Comparison of ENCODE assay signal across 8 mouse cellular contexts in genomic region chr17:21515403-21516105, GRCm38 (mm10). TPM values are rescaled to one million over a fixed set of nuclear protein-coding genes. Genes with fewer than 3 reads are reported as not detected.
DNase-seq lines count a peak whose midpoint lies in the region; ATAC-seq and TF ChIP-seq lines count a peak whose summit lies in the region.

No protein-coding gene starts in this region.

- peak overlapping the region; percentile 95; the same call in 1 of the 2 replicates for H3K27ac ChIP-seq in embryonic facial prominence, embryonic 13.5 days
- no peak overlapping the region for H3K27ac ChIP-seq in heart, embryonic 11.5 days (ENCODE audit: low read depth, low read length)
- H3K27ac ChIP-seq in kidney, embryonic 15.5 days = peak overlapping the region; percentile 96
- H3K27ac ChIP-seq in liver, adult 2 months (replicated peaks; ENCODE audit: insufficient read depth, low read depth, low read length) = no peak overlapping the region
- H3K27ac ChIP-seq in midbrain, postnatal 0 days (ENCODE audit: low read depth, low read length) = peak overlapping the region; percentile 72
- H3K27ac ChIP-seq in stomach, embryonic 15.5 days = peak overlapping the region; percentile 96

- TF ChIP-seq POLR2A in liver, adult 2 months (IDR thresholded peaks at IDR 0.05; ENCODE audit: extremely low read depth, insufficient read depth, low read length) = no peak

- DNase-seq in adrenal gland, postnatal 14 days = peak; percentile 79
- DNase-seq in liver, adult 2 months (ENCODE audit: extremely low read depth, low read depth, low spot score) = peak; percentile 80
- peak; percentile 91 for DNase-seq in midbrain, postnatal 0 days (ENCODE audit: low spot score)

- under 1% methylated on average over 8 of the region's 8 CpGs for WGBS in embryonic facial prominence, embryonic 13.5 days
- 2% methylated on average over 8 of the region's 8 CpGs for WGBS in heart, embryonic 11.5 days (ENCODE audit: insufficient replicate concordance)
- 2% methylated on average over 8 of the region's 8 CpGs for WGBS in kidney, embryonic 15.5 days
- WGBS in liver, adult 2 months = 1% methylated on average over 8 of the region's 8 CpGs
- WGBS in midbrain, postnatal 0 days = under 1% methylated on average over 8 of the region's 8 CpGs
- WGBS in stomach, embryonic 15.5 days = under 1% methylated on average over 8 of the region's 8 CpGs

- no peaks in the 10 kb centered on the region for H3K9me3 ChIP-seq in embryonic facial prominence, embryonic 13.5 days
- no peaks in the 10 kb centered on the region for H3K9me3 ChIP-seq in heart, embryonic 11.5 days (replicated peaks; ENCODE audit: control insufficient read depth, low read length)
- no peaks in the 10 kb centered on the region for H3K9me3 ChIP-seq in kidney, embryonic 15.5 days (replicated peaks)
- H3K9me3 ChIP-seq in midbrain, postnatal 0 days (ENCODE audit: low read length) = no peaks in the 10 kb centered on the region
- no peaks in the 10 kb centered on the region for H3K9me3 ChIP-seq in stomach, embryonic 15.5 days

- peaks cover 8% of the 10 kb centered on the region for H3K36me3 ChIP-seq in C2C12 (ENCODE audit: control insufficient read depth, insufficient read depth)
- peaks cover 10% of the 10 kb centered on the region; the same call in 1 of the 2 replicates for H3K36me3 ChIP-seq in embryonic facial prominence, embryonic 13.5 days
- H3K36me3 ChIP-seq in heart, embryonic 11.5 days (ENCODE audit: control insufficient read depth, insufficient read depth, low read length) = 0 out of 2 replicates have a peak, but pooled peaks cover 3% of the 10 kb centered on the region
- peaks cover 12% of the 10 kb centered on the region for H3K36me3 ChIP-seq in kidney, embryonic 15.5 days
- H3K36me3 ChIP-seq in liver, adult 2 months (ENCODE audit: control insufficient read depth, insufficient read depth, low read length) = peaks cover under 1% of the 10 kb centered on the region; the same call in 1 of the 2 replicates
- peaks cover 2% of the 10 kb centered on the region; the same call in 1 of the 2 replicates for H3K36me3 ChIP-seq in midbrain, postnatal 0 days (ENCODE audit: insufficient read depth, low read length)
- no peaks in the 10 kb centered on the region for H3K36me3 ChIP-seq in stomach, embryonic 15.5 days

- TF ChIP-seq CTCF in C2C12 (IDR thresholded peaks at IDR 0.05; ENCODE audit: control insufficient read depth, insufficient read depth, insufficient read length) = peak; percentile 40
- TF ChIP-seq CTCF in liver, adult 2 months (IDR thresholded peaks at IDR 0.05; ENCODE audit: low read depth, low read length) = peak; percentile 39; the same call in 1 of the 2 replicates
- peak; percentile 84 for TF ChIP-seq CTCF in midbrain, postnatal 0 days (IDR thresholded peaks at IDR 0.05)

- H3K4me2 ChIP-seq in embryonic facial prominence, embryonic 13.5 days = peak overlapping the region; percentile 67
- peak overlapping the region; percentile 86 for H3K4me2 ChIP-seq in heart, embryonic 11.5 days
- H3K4me2 ChIP-seq in kidney, embryonic 15.5 days = peak overlapping the region; percentile 82
- H3K4me2 ChIP-seq in midbrain, postnatal 0 days (ENCODE audit: low read depth, low read length, poor library complexity, severe bottlenecking) = peak overlapping the region; percentile 80
- peak overlapping the region; percentile 76 for H3K4me2 ChIP-seq in stomach, embryonic 15.5 days

- ATAC-seq in embryonic facial prominence, embryonic 13.5 days (ENCODE audit: insufficient number of reproducible peaks, insufficient read depth, low FRiP score, low TSS enrichment, low read depth) = no peak
- peak; percentile 41; the same call in 1 of the 2 replicates for ATAC-seq in heart, embryonic 11.5 days (replicated peaks; ENCODE audit: insufficient number of reproducible peaks, low FRiP score, low TSS enrichment)
- ATAC-seq in kidney, embryonic 15.5 days (replicated peaks; ENCODE audit: low FRiP score) = peak; percentile 77
- ATAC-seq in midbrain, postnatal 0 days (ENCODE audit: low FRiP score) = peak; percentile 73; the same call in 1 of the 2 replicates
- peak; percentile 58; the same call in 1 of the 2 replicates for ATAC-seq in stomach, embryonic 15.5 days (ENCODE audit: insufficient read depth, low FRiP score, low read depth)

- H3K27me3 ChIP-seq in C2C12 (ENCODE audit: control insufficient read depth, insufficient read depth, insufficient read length) = no peaks in the 10 kb centered on the region
- H3K27me3 ChIP-seq in embryonic facial prominence, embryonic 13.5 days = no peaks in the 10 kb centered on the region
- no peaks in the 10 kb centered on the region for H3K27me3 ChIP-seq in heart, embryonic 11.5 days (ENCODE audit: control insufficient read depth, insufficient read depth, low read length)
- no peaks in the 10 kb centered on the region for H3K27me3 ChIP-seq in kidney, embryonic 15.5 days
- no peaks in the 10 kb centered on the region for H3K27me3 ChIP-seq in liver, adult 2 months (ENCODE audit: control insufficient read depth, insufficient read depth, low read length)
- no peaks in the 10 kb centered on the region for H3K27me3 ChIP-seq in midbrain, postnatal 0 days (ENCODE audit: insufficient read depth, low read length)
- H3K27me3 ChIP-seq in stomach, embryonic 15.5 days (replicated peaks) = no peaks in the 10 kb centered on the region

- H3ac ChIP-seq in C2C12 (ENCODE audit: control insufficient read depth, insufficient read length, low read depth) = peak overlapping the region; percentile 15

- no peak overlapping the region for H3K9ac ChIP-seq in embryonic facial prominence, embryonic 13.5 days
- H3K9ac ChIP-seq in heart, embryonic 11.5 days (ENCODE audit: low read depth, low read length) = no peak overlapping the region
- H3K9ac ChIP-seq in kidney, embryonic 15.5 days = peak overlapping the region; percentile 61; the same call in 1 of the 2 replicates
- H3K9ac ChIP-seq in liver, adult 2 months (ENCODE audit: low read depth, low read length) = peak overlapping the region; percentile 38; the same call in 1 of the 2 replicates
- 0 out of 2 replicates have a peak overlapping the region, but pooled peaks have one; percentile 60 for H3K9ac ChIP-seq in midbrain, postnatal 0 days (replicated peaks; ENCODE audit: low read length, poor library complexity, severe bottlenecking)
- no peak overlapping the region for H3K9ac ChIP-seq in stomach, embryonic 15.5 days

- H3K79me3 ChIP-seq in C2C12 (ENCODE audit: low read depth) = no peaks in the 10 kb centered on the region

- peak overlapping the region; percentile 50 for H3K4me3 ChIP-seq in C2C12 (ENCODE audit: insufficient read depth, poor library complexity, severe bottlenecking)
- H3K4me3 ChIP-seq in embryonic facial prominence, embryonic 13.5 days = peak overlapping the region; percentile 57
- peak overlapping the region; percentile 65 for H3K4me3 ChIP-seq in heart, embryonic 11.5 days (ENCODE audit: low read depth, low read length)
- H3K4me3 ChIP-seq in kidney, embryonic 15.5 days (replicated peaks) = peak overlapping the region; percentile 62
- no peak overlapping the region for H3K4me3 ChIP-seq in liver, adult 2 months (ENCODE audit: insufficient read depth, low read depth, low read length)
- H3K4me3 ChIP-seq in midbrain, postnatal 0 days (ENCODE audit: low read depth, low read length) = peak overlapping the region; percentile 51
- peak overlapping the region; percentile 62 for H3K4me3 ChIP-seq in stomach, embryonic 15.5 days (replicated peaks)

- H3K4me1 ChIP-seq in embryonic facial prominence, embryonic 13.5 days = no peaks in the 10 kb centered on the region
- H3K4me1 ChIP-seq in heart, embryonic 11.5 days (ENCODE audit: control insufficient read depth, insufficient read depth, low read length) = 0 out of 2 replicates have a peak, but pooled peaks cover 2% of the 10 kb centered on the region
- peaks cover 5% of the 10 kb centered on the region; the same call in 1 of the 2 replicates for H3K4me1 ChIP-seq in kidney, embryonic 15.5 days
- peaks cover 6% of the 10 kb centered on the region; the same call in 1 of the 2 replicates for H3K4me1 ChIP-seq in liver, adult 2 months (ENCODE audit: control insufficient read depth, insufficient read depth, low read length)
- no peaks in the 10 kb centered on the region for H3K4me1 ChIP-seq in midbrain, postnatal 0 days (ENCODE audit: insufficient read depth, low read length)
- 0 out of 2 replicates have a peak, but pooled peaks cover 3% of the 10 kb centered on the region for H3K4me1 ChIP-seq in stomach, embryonic 15.5 days

- no peaks in the 10 kb centered on the region for H3K79me2 ChIP-seq in C2C12 (ENCODE audit: control insufficient read depth, insufficient read depth)
- no peaks in the 10 kb centered on the region for H3K79me2 ChIP-seq in liver, adult 2 months (ENCODE audit: control insufficient read depth, insufficient read depth, low read length)

RNA-seq across cellular contexts. Expression of gene Zfp52, which starts 19.8 kb away (rescaled TPM):
- polyA plus RNA-seq in C2C12 (2012; fragmentation: generic; extraction: Trizol) = 2.8 TPM
- 30.6 and 31.5 TPM in 2 replicates for total RNA-seq in adrenal gland, postnatal 14 days (2021)
- polyA plus RNA-seq in embryonic facial prominence, embryonic 13.5 days (2015; fragmentation: Nextera tagmentation; extraction: Ambion mirVana) = 4.3 and 5.0 TPM in 2 replicates
- 1.9 and 2.4 TPM in 2 replicates for polyA plus RNA-seq in heart, embryonic 11.5 days (2014; fragmentation: Nextera tagmentation; extraction: Ambion mirVana)
- 3.9 and 4.9 TPM in 2 replicates for polyA plus RNA-seq in kidney, embryonic 15.5 days (2015; fragmentation: Nextera tagmentation; extraction: Ambion mirVana)
- 0.94 and 1.3 TPM in 2 replicates for total RNA-seq in liver, adult 2 months (2014; rRNA removed)
- not detected in 2 replicates for polyA plus RNA-seq in liver, adult 2 months (2012; rRNA removed)
- total RNA-seq in midbrain, postnatal 0 days (2014; rRNA removed) = 2.9 and 4.1 TPM in 2 replicates
- polyA plus RNA-seq in midbrain, postnatal 0 days (2015; fragmentation: Nextera tagmentation; extraction: Ambion mirVana) = 1.9 and 2.1 TPM in 2 replicates
- polyA plus RNA-seq in stomach, embryonic 15.5 days (2015; fragmentation: Nextera tagmentation; extraction: Ambion mirVana) = 5.1 and 5.9 TPM in 2 replicates

RNA-seq across cellular contexts. Expression of gene Zfp53, which starts 26.8 kb away (rescaled TPM):
- polyA plus RNA-seq in C2C12 (2012; fragmentation: generic; extraction: Trizol) = 2.0 TPM
- 4.8 and 5.6 TPM in 2 replicates for total RNA-seq in adrenal gland, postnatal 14 days (2021)
- polyA plus RNA-seq in embryonic facial prominence, embryonic 13.5 days (2015; fragmentation: Nextera tagmentation; extraction: Ambion mirVana) = 9.5 and 10.5 TPM in 2 replicates
- polyA plus RNA-seq in heart, embryonic 11.5 days (2014; fragmentation: Nextera tagmentation; extraction: Ambion mirVana) = 5.4 and 6.2 TPM in 2 replicates
- polyA plus RNA-seq in kidney, embryonic 15.5 days (2015; fragmentation: Nextera tagmentation; extraction: Ambion mirVana) = 11.2 and 12.7 TPM in 2 replicates
- total RNA-seq in liver, adult 2 months (2014; rRNA removed) = 3.8 and 4.3 TPM in 2 replicates
- polyA plus RNA-seq in liver, adult 2 months (2012; rRNA removed) = 0.95 and 1.2 TPM in 2 replicates
- total RNA-seq in midbrain, postnatal 0 days (2014; rRNA removed) = 1.5 and 5.4 TPM in 2 replicates
- polyA plus RNA-seq in midbrain, postnatal 0 days (2015; fragmentation: Nextera tagmentation; extraction: Ambion mirVana) = 8.9 and 10.5 TPM in 2 replicates
- polyA plus RNA-seq in stomach, embryonic 15.5 days (2015; fragmentation: Nextera tagmentation; extraction: Ambion mirVana) = 13.4 and 13.5 TPM in 2 replicates

RNA-seq across cellular contexts. Expression of gene Zfp948, which starts 51.3 kb away (rescaled TPM):
- polyA plus RNA-seq in C2C12 (2012; fragmentation: generic; extraction: Trizol) = 2.3 TPM
- total RNA-seq in adrenal gland, postnatal 14 days (2021) = 10.2 and 12.9 TPM in 2 replicates
- polyA plus RNA-seq in embryonic facial prominence, embryonic 13.5 days (2015; fragmentation: Nextera tagmentation; extraction: Ambion mirVana) = 15.2 and 15.9 TPM in 2 replicates
- polyA plus RNA-seq in heart, embryonic 11.5 days (2014; fragmentation: Nextera tagmentation; extraction: Ambion mirVana) = 21.3 and 23.6 TPM in 2 replicates
- 18.7 and 19.2 TPM in 2 replicates for polyA plus RNA-seq in kidney, embryonic 15.5 days (2015; fragmentation: Nextera tagmentation; extraction: Ambion mirVana)
- 3.0 and 3.4 TPM in 2 replicates for total RNA-seq in liver, adult 2 months (2014; rRNA removed)
- polyA plus RNA-seq in liver, adult 2 months (2012; rRNA removed) = 0.37 and 0.51 TPM in 2 replicates
- 11.5 and 13.5 TPM in 2 replicates for total RNA-seq in midbrain, postnatal 0 days (2014; rRNA removed)
- 15.7 and 18.5 TPM in 2 replicates for polyA plus RNA-seq in midbrain, postnatal 0 days (2015; fragmentation: Nextera tagmentation; extraction: Ambion mirVana)
- 16.0 and 16.3 TPM in 2 replicates for polyA plus RNA-seq in stomach, embryonic 15.5 days (2015; fragmentation: Nextera tagmentation; extraction: Ambion mirVana)

Comparison
In these comparisons a context has a peak if more than half of its experiments do, and no peak if none do; other contexts are left out.
1. H3K27ac ChIP-seq: peak in embryonic facial prominence, embryonic 13.5 days (single experiment), kidney, embryonic 15.5 days (single experiment), midbrain, postnatal 0 days (single experiment) and stomach, embryonic 15.5 days (single experiment); none in heart, embryonic 11.5 days (single experiment) and liver, adult 2 months (single experiment).
2. H3K9ac ChIP-seq: peak in kidney, embryonic 15.5 days (single experiment), liver, adult 2 months (single experiment) and midbrain, postnatal 0 days (single experiment); none in embryonic facial prominence, embryonic 13.5 days (single experiment), heart, embryonic 11.5 days (single experiment) and stomach, embryonic 15.5 days (single experiment).
3. Peak in every context shown above with its lines, with median percentiles within 50 percentile points of each other: CTCF ChIP-seq, DNase-seq and H3K4me2 ChIP-seq.